Mouse (Mus musculus): ENCODE measurements around the gene Filip1. TPM values are rescaled to one million over a fixed set of nuclear protein-coding genes. Genes with fewer than 3 reads are reported as not detected.

Filip1 gene
- polyA plus RNA-seq, 1 experiment: not detected

DNA sequence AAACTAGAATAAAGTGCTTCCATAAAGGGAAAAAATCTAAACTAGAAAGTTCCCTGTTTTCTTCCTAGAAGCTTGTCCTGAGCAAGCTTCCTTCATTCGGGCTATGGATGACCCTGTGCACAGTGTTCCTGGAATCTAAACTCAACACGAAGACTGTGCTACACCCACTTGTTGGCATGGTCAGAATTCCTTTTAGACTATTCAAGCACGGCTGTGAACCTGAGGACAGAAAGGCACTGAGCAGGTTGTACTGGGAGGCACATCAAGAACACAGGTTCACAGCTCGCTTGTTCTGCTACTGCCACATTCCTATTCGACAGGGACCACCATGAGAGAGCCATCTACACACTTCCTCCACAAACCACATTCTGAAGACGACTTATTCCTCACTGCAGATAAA lies 150.1 kb downstream of the Filip1 start:
- no peak for TF ChIP-seq FLI1 (IDR thresholded peaks at IDR 0.05; ENCODE audit: low read length)
- no peak for TF ChIP-seq GATA1 (IDR thresholded peaks at IDR 0.05; ENCODE audit: borderline replicate concordance, low read length)
- H3K36me3 ChIP-seq (replicated peaks; ENCODE audit: low read length): no peaks in the 10 kb centered on the region

GRCm38 (mm10) chr9:79847099-79847498 lies 165.6 kb downstream of the Filip1 start:
- H3K27me3 ChIP-seq (replicated peaks): no peaks in the 10 kb centered on the region
- TF ChIP-seq GATA1 (IDR thresholded peaks at IDR 0.05; ENCODE audit: borderline replicate concordance, low read length) (no peak), FLI1 (IDR thresholded peaks at IDR 0.05; ENCODE audit: low read length) (no peak)
- H3K9me3 ChIP-seq: peaks cover 4% of the 10 kb centered on the region; the same call in 1 of the 2 replicates
- H3K4me1 ChIP-seq: no peaks in the 10 kb centered on the region
- H3K36me3 ChIP-seq (replicated peaks; ENCODE audit: low read length): no peaks in the 10 kb centered on the region
- H3K4me3 ChIP-seq (replicated peaks): no peak overlapping the region

More for the DNA sequence above, 150.1 kb downstream of the Filip1 start:
- no peaks in the 10 kb centered on the region for H3K9me3 ChIP-seq
- H3K4me1 ChIP-seq: no peaks in the 10 kb centered on the region
- no peak overlapping the region for H3K4me3 ChIP-seq (replicated peaks)
- H3K27me3 ChIP-seq (replicated peaks): no peaks in the 10 kb centered on the region

DNA sequence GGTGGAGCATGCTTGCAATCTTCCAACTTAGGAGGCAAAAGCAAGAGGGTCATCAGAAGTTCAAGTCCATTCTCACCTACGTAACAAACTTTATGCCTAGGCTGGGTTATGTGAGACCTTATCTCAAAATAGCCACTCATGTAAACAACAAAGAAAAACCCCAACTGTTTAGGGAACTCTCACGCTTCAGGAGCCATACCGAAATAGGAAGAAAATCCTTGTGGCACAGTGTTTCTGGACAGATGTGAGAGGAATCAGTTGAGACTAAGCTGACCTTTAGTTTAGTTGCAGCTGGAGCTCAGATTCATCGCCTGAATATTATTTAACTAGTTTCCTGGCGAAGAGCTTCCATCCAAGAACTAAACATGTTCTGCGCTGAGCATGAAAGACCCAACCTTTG lies 170.0 kb downstream of the Filip1 start:
- Histone ChIP-seq H3K4me1 (no peaks in the 10 kb centered on the region), H3K4me3 (replicated peaks) (no peak overlapping the region), H3K9me3 (peaks cover 4% of the 10 kb centered on the region; the same call in 1 of the 2 replicates), H3K36me3 (replicated peaks; ENCODE audit: low read length) (no peaks in the 10 kb centered on the region), H3K27me3 (replicated peaks) (no peaks in the 10 kb centered on the region)
- no peak for TF ChIP-seq FLI1 (IDR thresholded peaks at IDR 0.05; ENCODE audit: low read length)
- TF ChIP-seq GATA1 (IDR thresholded peaks at IDR 0.05; ENCODE audit: borderline replicate concordance, low read length): no peak

DNA sequence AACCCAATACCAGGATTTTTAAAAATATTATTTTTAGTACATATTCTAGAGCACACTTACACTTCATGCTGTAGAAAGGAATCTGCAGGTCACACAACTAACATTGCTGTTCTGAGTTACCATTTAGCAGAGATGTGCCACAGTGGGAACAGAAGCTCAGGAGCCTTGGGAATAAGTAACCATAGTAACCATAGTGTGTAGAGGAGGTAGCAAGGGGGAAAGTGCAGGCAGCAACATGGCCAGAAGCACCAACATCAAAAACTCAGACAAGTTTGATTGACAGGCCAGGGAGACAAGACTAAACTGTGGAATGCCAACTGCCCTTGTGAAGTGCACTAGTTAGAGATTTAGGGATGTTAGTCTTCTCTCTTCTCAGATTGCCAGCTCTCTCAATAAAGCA lies 170.6 kb downstream of the Filip1 start:
- no peaks in the 10 kb centered on the region for H3K36me3 ChIP-seq (replicated peaks; ENCODE audit: low read length)
- no peak for TF ChIP-seq FLI1 (IDR thresholded peaks at IDR 0.05; ENCODE audit: low read length)
- TF ChIP-seq GATA1 (IDR thresholded peaks at IDR 0.05; ENCODE audit: borderline replicate concordance, low read length): no peak
- H3K4me3 ChIP-seq (replicated peaks): no peak overlapping the region
- H3K9me3 ChIP-seq: peaks cover 4% of the 10 kb centered on the region; the same call in 1 of the 2 replicates
- H3K4me1 ChIP-seq: no peaks in the 10 kb centered on the region
- H3K27me3 ChIP-seq (replicated peaks): no peaks in the 10 kb centered on the region

GRCm38 (mm10) chr9:79831294-79831693 lies 181.4 kb downstream of the Filip1 start:
- Histone ChIP-seq H3K27me3 (replicated peaks) (peaks cover 3% of the 10 kb centered on the region), H3K9me3 (no peaks in the 10 kb centered on the region), H3K36me3 (replicated peaks; ENCODE audit: low read length) (no peaks in the 10 kb centered on the region), H3K4me3 (replicated peaks) (no peak overlapping the region), H3K4me1 (no peaks in the 10 kb centered on the region)
- TF ChIP-seq GATA1 (IDR thresholded peaks at IDR 0.05; ENCODE audit: borderline replicate concordance, low read length): no peak
- no peak for TF ChIP-seq FLI1 (IDR thresholded peaks at IDR 0.05; ENCODE audit: low read length)

GRCm38 (mm10) chr9:79830874-79831273 lies 181.8 kb downstream of the Filip1 start:
- Histone ChIP-seq H3K4me1 (no peaks in the 10 kb centered on the region), H3K27me3 (replicated peaks) (peaks cover 3% of the 10 kb centered on the region), H3K36me3 (replicated peaks; ENCODE audit: low read length) (no peaks in the 10 kb centered on the region), H3K9me3 (no peaks in the 10 kb centered on the region), H3K4me3 (replicated peaks) (no peak overlapping the region)
- no peak for TF ChIP-seq GATA1 (IDR thresholded peaks at IDR 0.05; ENCODE audit: borderline replicate concordance, low read length)
- TF ChIP-seq FLI1 (IDR thresholded peaks at IDR 0.05; ENCODE audit: low read length): no peak

DNA sequence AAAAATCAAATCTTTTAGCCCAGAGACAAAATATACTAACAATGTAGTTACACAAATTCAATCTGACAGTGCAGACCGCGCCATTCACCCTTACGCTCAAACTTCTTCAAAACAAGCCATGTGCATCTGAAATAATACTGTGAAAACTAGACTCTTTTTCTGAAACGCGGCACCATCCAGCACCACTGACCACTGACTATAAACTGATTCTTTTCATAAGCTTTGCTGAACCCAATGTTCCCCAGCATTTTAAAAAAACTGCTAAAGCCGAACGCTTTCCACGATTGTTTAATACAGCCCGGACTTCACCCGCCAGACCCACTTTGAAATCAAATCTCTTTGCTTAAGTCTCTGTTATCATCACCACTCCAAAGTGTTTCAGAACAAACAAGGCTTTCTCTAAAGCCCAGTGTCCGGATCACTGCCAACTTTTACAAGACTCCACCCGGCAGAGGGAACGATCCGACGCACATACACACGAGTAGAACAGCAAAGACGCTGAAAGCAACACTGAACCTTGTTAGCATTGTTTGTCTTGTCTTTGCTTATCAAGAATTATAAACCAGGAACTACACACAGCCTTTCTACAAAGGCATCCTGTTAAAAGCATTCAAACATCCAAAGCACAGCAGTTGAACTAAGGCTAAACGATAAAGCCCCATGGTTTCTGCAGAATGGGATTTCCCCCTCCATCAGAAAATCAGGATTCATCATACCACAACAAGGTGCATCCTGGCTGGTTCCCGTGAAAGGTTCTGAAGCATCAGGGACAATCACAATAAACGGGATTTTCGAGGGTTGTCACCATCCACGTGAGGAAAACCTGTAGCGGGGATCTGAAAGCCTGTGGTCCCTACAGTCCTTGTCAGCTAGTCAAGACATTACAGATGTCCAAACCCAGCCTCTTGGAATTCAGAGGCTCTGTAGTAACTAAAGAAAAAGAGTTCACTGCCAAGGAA lies 182.5 kb downstream of the Filip1 start:
- H3K36me3 ChIP-seq (replicated peaks; ENCODE audit: low read length): no peaks in the 10 kb centered on the region
- no peak for TF ChIP-seq FLI1 (IDR thresholded peaks at IDR 0.05; ENCODE audit: low read length)
- TF ChIP-seq GATA1 (IDR thresholded peaks at IDR 0.05; ENCODE audit: borderline replicate concordance, low read length): no peak

GRCm38 (mm10) chr9:79827072-79827471 lies 185.6 kb downstream of the Filip1 start:
- H3K4me3 ChIP-seq (replicated peaks): no peak overlapping the region
- peaks cover 3% of the 10 kb centered on the region for H3K27me3 ChIP-seq (replicated peaks)
- H3K9me3 ChIP-seq: no peaks in the 10 kb centered on the region
- H3K4me1 ChIP-seq: no peaks in the 10 kb centered on the region
- no peaks in the 10 kb centered on the region for H3K36me3 ChIP-seq (replicated peaks; ENCODE audit: low read length)
- TF ChIP-seq FLI1 (IDR thresholded peaks at IDR 0.05; ENCODE audit: low read length) (no peak), GATA1 (IDR thresholded peaks at IDR 0.05; ENCODE audit: borderline replicate concordance, low read length) (no peak)

More for the DNA sequence above, 182.5 kb downstream of the Filip1 start:
- Histone ChIP-seq H3K9me3 (no peaks in the 10 kb centered on the region), H3K4me1 (no peaks in the 10 kb centered on the region), H3K4me3 (replicated peaks) (no peak overlapping the region), H3K27me3 (replicated peaks) (peaks cover 3% of the 10 kb centered on the region)

- H3K9me3 ChIP-seq: no peaks in the 10 kb centered on the region
- no peaks in the 10 kb centered on the region for H3K36me3 ChIP-seq (replicated peaks; ENCODE audit: low read length)
- TF ChIP-seq GATA1 (IDR thresholded peaks at IDR 0.05; ENCODE audit: borderline replicate concordance, low read length) (no peak), FLI1 (IDR thresholded peaks at IDR 0.05; ENCODE audit: low read length) (no peak)
- no peak overlapping the region for H3K4me3 ChIP-seq (replicated peaks)
- no peaks in the 10 kb centered on the region for H3K4me1 ChIP-seq
- peaks cover 2% of the 10 kb centered on the region for H3K27me3 ChIP-seq (replicated peaks)
Measured at GRCm38 (mm10) chr9:79825526-79825925, 187.1 kb downstream of the Filip1 start.

- no peak for TF ChIP-seq FLI1 (IDR thresholded peaks at IDR 0.05; ENCODE audit: low read length)
- TF ChIP-seq GATA1 (IDR thresholded peaks at IDR 0.05; ENCODE audit: borderline replicate concordance, low read length): no peak
- peaks cover 2% of the 10 kb centered on the region for H3K27me3 ChIP-seq (replicated peaks)
- H3K9me3 ChIP-seq: peaks cover 13% of the 10 kb centered on the region
- H3K4me3 ChIP-seq (replicated peaks): no peak overlapping the region
- no peaks in the 10 kb centered on the region for H3K36me3 ChIP-seq (replicated peaks; ENCODE audit: low read length)
- no peaks in the 10 kb centered on the region for H3K4me1 ChIP-seq
Measured at GRCm38 (mm10) chr9:79823856-79824255, 188.8 kb downstream of the Filip1 start.
